Mouse (Mus musculus) small intestine, adult 2 months (tissue): ENCODE measurements around the gene Rnf32. TPM values are rescaled to one million over a fixed set of nuclear protein-coding genes. Genes with fewer than 3 reads are reported as not detected.

ENCODE experiments used
- H3K27ac ChIP-seq: fragments of 200-500 bp; 2 replicates; pipeline ENCODE4 v1.5.1; 2012; ENCODE audit warnings: low read depth, low read length, control low read depth, inconsistent platforms; ENCODE audit not compliant: insufficient read depth
- H3K27me3 ChIP-seq: fragments of 200-500 bp; 2 replicates; pipeline ENCODE4 v1.6.1; 2012; ENCODE audit warnings: mild to moderate bottlenecking, moderate library complexity, low read length, inconsistent platforms; ENCODE audit not compliant: control insufficient read depth, insufficient read depth
- H3K36me3 ChIP-seq: fragments of 200-500 bp; 2 replicates; pipeline ENCODE4 v1.6.1; 2012; ENCODE audit warnings: mild to moderate bottlenecking, low read length, control low read depth, inconsistent platforms; ENCODE audit not compliant: control insufficient read depth, insufficient read depth
- H3K4me1 ChIP-seq: fragments of 200-500 bp; 2 replicates; pipeline ENCODE4 v1.6.1; 2012; ENCODE audit warnings: low read length, inconsistent platforms, mixed read lengths; ENCODE audit not compliant: control insufficient read depth, insufficient read depth, insufficient read length
- H3K4me3 ChIP-seq: fragments of 200-500 bp; 2 replicates; pipeline ENCODE4 v1.5.1; 2012; ENCODE audit warnings: low read depth, mild to moderate bottlenecking, control low read depth, inconsistent platforms, low read length, moderate library complexity
- CTCF ChIP-seq: fragments of 200-500 bp; IDR thresholded peaks from 2 replicates; pipeline ENCODE4 v1.5.1; 2012; ENCODE audit warnings: low read depth, mild to moderate bottlenecking, control low read depth, inconsistent platforms, low read length, moderate library complexity, mixed read lengths; ENCODE audit not compliant: insufficient replicate concordance, insufficient read length; ENCODE audit errors: extremely low read depth
- POLR2A ChIP-seq: fragments of 200-500 bp; IDR thresholded peaks from 2 replicates; pipeline ENCODE4 v1.6.1; 2012; ENCODE audit warnings: low read depth, mild to moderate bottlenecking, control low read depth, inconsistent platforms, low read length, moderate library complexity
- WGBS: fragments of 180-500 bp; shearing (Covaris S2); methylation state at CpG from one replicate; pipeline ENCODE4 v1.1.7; 2018; 5-methylcytosine and 5-hydroxymethylcytosine counted together
- polyA plus RNA-seq: library from polyadenylated mRNA; depleted of rRNA; stranded (reverse); fragments of >200 nt; gene quantifications from 2 replicates; pipeline ENCODE4 v1.2.3, GENCODE M21; 2012; rRNA removed

Rnf32 gene
- polyA plus RNA-seq, 1 experiment: 4.6 TPM

GRCm38 (mm10) chr5:29253876-29254275 is 58.1 kb downstream of the Rnf32 start:
- 89% methylated on average over 2 of the region's 2 CpGs for WGBS
- Histone ChIP-seq H3K4me1 (no peaks in the 10 kb centered on the region), H3K4me3 (no peak overlapping the region), H3K27ac (no peak overlapping the region), H3K27me3 (no peaks in the 10 kb centered on the region), H3K36me3 (0 out of 2 replicates have a peak, but pooled peaks cover 1% of the 10 kb centered on the region)
- TF ChIP-seq CTCF: no peak
- TF ChIP-seq POLR2A: no peak

- H3K4me1 ChIP-seq: no peaks in the 10 kb centered on the region
- 56% methylated on average over 4 of the region's 4 CpGs for WGBS
Measured at GRCm38 (mm10) chr5:29270879-29271278, 75.1 kb downstream of the Rnf32 start.

GRCm38 (mm10) chr5:29273426-29273825 is 77.6 kb downstream of the Rnf32 start:
- H3K27ac ChIP-seq: no peak overlapping the region
- no peaks in the 10 kb centered on the region for H3K36me3 ChIP-seq
- TF ChIP-seq POLR2A (no peak), CTCF (no peak)
- WGBS: 72% methylated on average over 2 of the region's 2 CpGs
- H3K27me3 ChIP-seq: no peaks in the 10 kb centered on the region
- no peak overlapping the region for H3K4me3 ChIP-seq
- H3K4me1 ChIP-seq: no peaks in the 10 kb centered on the region

More at GRCm38 (mm10) chr5:29270879-29271278, 75.1 kb downstream of the Rnf32 start:
- Histone ChIP-seq H3K27ac (no peak overlapping the region), H3K36me3 (no peaks in the 10 kb centered on the region), H3K27me3 (no peaks in the 10 kb centered on the region), H3K4me3 (no peak overlapping the region)
- TF ChIP-seq POLR2A: no peak
- no peak for TF ChIP-seq CTCF

- no peak overlapping the region for H3K27ac ChIP-seq
Measured at GRCm38 (mm10) chr5:29274746-29275145, 79.0 kb downstream of the Rnf32 start.

More at GRCm38 (mm10) chr5:29274746-29275145, 79.0 kb downstream of the Rnf32 start:
- TF ChIP-seq CTCF (no peak), POLR2A (no peak)
- Histone ChIP-seq H3K4me3 (no peak overlapping the region), H3K4me1 (no peaks in the 10 kb centered on the region), H3K36me3 (no peaks in the 10 kb centered on the region), H3K27me3 (no peaks in the 10 kb centered on the region)

Other genes starting within 250 kb of the Rnf32 start
- gene Lmbr1, start 182.4 kb downstream of the Rnf32 start, polyA plus RNA-seq: 0.79 and 1.5 TPM in 2 replicates
- 1.7 and 2.7 TPM in 2 replicates for gene Nom1, start 238.7 kb downstream of the Rnf32 start, polyA plus RNA-seq